Mouse (Mus musculus): ENCODE measurements around the gene Fgf12. TPM values are rescaled to one million over a fixed set of nuclear protein-coding genes. Genes with fewer than 3 reads are reported as not detected.

The Fgf12 gene
- polyA plus RNA-seq, 1 experiment from 2014 or later, result 12.0 TPM

GRCm38 (mm10) chr16:28517596-28518524, 235.0 kb downstream of the Fgf12 start:
- ATAC-seq (ENCODE audit: low FRiP score, low read depth), result peak; percentile 75
- Histone ChIP-seq H3K9me3 (no peaks in the 10 kb centered on the region), H3K27me3 (no peaks in the 10 kb centered on the region), H3K4me3 (peak overlapping the region; percentile 18), H3K36me3 (no peaks in the 10 kb centered on the region), H3K27ac (no peak overlapping the region), H3K9ac (no peak overlapping the region), H3K4me2 (replicated peaks) (peak overlapping the region; percentile 48), H3K4me1 (no peaks in the 10 kb centered on the region)
- 29% methylated on average over 21 of the region's 21 CpGs for WGBS

GRCm38 (mm10) chr16:28512446-28512845, 240.4 kb downstream of the Fgf12 start:
- WGBS, result 56% methylated on average over 6 of the region's 6 CpGs
- Histone ChIP-seq H3K4me2 (replicated peaks) (no peak overlapping the region), H3K4me1 (no peaks in the 10 kb centered on the region), H3K9me3 (no peaks in the 10 kb centered on the region), H3K9ac (no peak overlapping the region), H3K4me3 (no peak overlapping the region), H3K27me3 (no peaks in the 10 kb centered on the region), H3K36me3 (no peaks in the 10 kb centered on the region), H3K27ac (no peak overlapping the region)
- ATAC-seq (ENCODE audit: low FRiP score, low read depth), result no peak

- H3K27me3 ChIP-seq, result no peaks in the 10 kb centered on the region
- no peak for ATAC-seq (ENCODE audit: low FRiP score, low read depth)
- no peaks in the 10 kb centered on the region for H3K4me1 ChIP-seq
- H3K4me3 ChIP-seq, result no peak overlapping the region
- H3K9ac ChIP-seq, result no peak overlapping the region
- H3K4me2 ChIP-seq (replicated peaks), result no peak overlapping the region
- no peaks in the 10 kb centered on the region for H3K36me3 ChIP-seq
- H3K9me3 ChIP-seq, result no peaks in the 10 kb centered on the region
- H3K27ac ChIP-seq, result no peak overlapping the region
- 47% methylated on average over 5 of the region's 5 CpGs for WGBS
These were observed 241.5 kb downstream of the Fgf12 start for GRCm38 (mm10) chr16:28511413-28511812.

GRCm38 (mm10) chr16:28497971-28498607, 254.8 kb downstream of the Fgf12 start:
- WGBS, result 84% methylated on average over 12 of the region's 12 CpGs
- Histone ChIP-seq H3K4me3 (no peak overlapping the region), H3K36me3 (no peaks in the 10 kb centered on the region), H3K4me2 (replicated peaks) (no peak overlapping the region), H3K9ac (no peak overlapping the region), H3K9me3 (no peaks in the 10 kb centered on the region; the same call in 1 of the 2 replicates), H3K27me3 (no peaks in the 10 kb centered on the region; the same call in 1 of the 2 replicates), H3K4me1 (no peaks in the 10 kb centered on the region), H3K27ac (no peak overlapping the region)
- no peak for ATAC-seq (ENCODE audit: low FRiP score, low read depth)

GRCm38 (mm10) chr16:28491711-28492110, 261.2 kb downstream of the Fgf12 start:
- no peaks in the 10 kb centered on the region for H3K36me3 ChIP-seq
- H3K9me3 ChIP-seq, result no peaks in the 10 kb centered on the region; the same call in 1 of the 2 replicates
- 24% methylated on average over 6 of the region's 6 CpGs for WGBS
- no peak for ATAC-seq (ENCODE audit: low FRiP score, low read depth)
- H3K4me3 ChIP-seq, result no peak overlapping the region
- peaks cover 3% of the 10 kb centered on the region; the same call in 1 of the 2 replicates for H3K4me1 ChIP-seq
- H3K27me3 ChIP-seq, result peaks cover 11% of the 10 kb centered on the region; the same call in 1 of the 2 replicates
- no peak overlapping the region for H3K4me2 ChIP-seq (replicated peaks)
- H3K27ac ChIP-seq, result no peak overlapping the region
- H3K9ac ChIP-seq, result no peak overlapping the region

GRCm38 (mm10) chr16:28490515-28490914, 262.4 kb downstream of the Fgf12 start:
- peak; percentile 81 for ATAC-seq (ENCODE audit: low FRiP score, low read depth)

GRCm38 (mm10) chr16:28484920-28485319, 267.9 kb downstream of the Fgf12 start:
- peaks cover 3% of the 10 kb centered on the region; the same call in 1 of the 2 replicates for H3K4me1 ChIP-seq
- H3K27ac ChIP-seq, result no peak overlapping the region
- no peaks in the 10 kb centered on the region for H3K36me3 ChIP-seq
- no peak overlapping the region for H3K4me2 ChIP-seq (replicated peaks)
- 76% methylated on average over 3 of the region's 3 CpGs for WGBS
- ATAC-seq (ENCODE audit: low FRiP score, low read depth), result no peak
- H3K27me3 ChIP-seq, result no peaks in the 10 kb centered on the region
- H3K9me3 ChIP-seq, result 0 out of 2 replicates have a peak, but pooled peaks cover 5% of the 10 kb centered on the region
- no peak overlapping the region for H3K9ac ChIP-seq
- no peak overlapping the region for H3K4me3 ChIP-seq

More at GRCm38 (mm10) chr16:28490515-28490914, 262.4 kb downstream of the Fgf12 start:
- Histone ChIP-seq H3K27ac (no peak overlapping the region), H3K4me1 (peaks cover 3% of the 10 kb centered on the region; the same call in 1 of the 2 replicates), H3K9ac (no peak overlapping the region), H3K4me2 (replicated peaks) (no peak overlapping the region), H3K9me3 (no peaks in the 10 kb centered on the region; the same call in 1 of the 2 replicates), H3K36me3 (no peaks in the 10 kb centered on the region), H3K4me3 (no peak overlapping the region), H3K27me3 (peaks cover 11% of the 10 kb centered on the region; the same call in 1 of the 2 replicates)
- WGBS, result 10% methylated on average over 6 of the region's 6 CpGs

- Histone ChIP-seq H3K9me3 (0 out of 2 replicates have a peak, but pooled peaks cover 5% of the 10 kb centered on the region), H3K4me2 (replicated peaks) (no peak overlapping the region), H3K9ac (no peak overlapping the region), H3K36me3 (no peaks in the 10 kb centered on the region), H3K27ac (no peak overlapping the region), H3K4me1 (peaks cover 3% of the 10 kb centered on the region; the same call in 1 of the 2 replicates), H3K4me3 (no peak overlapping the region), H3K27me3 (no peaks in the 10 kb centered on the region)
- no peak for ATAC-seq (ENCODE audit: low FRiP score, low read depth)
- 95% methylated on average over 2 of the region's 2 CpGs for WGBS
These were observed 273.8 kb downstream of the Fgf12 start for GRCm38 (mm10) chr16:28479022-28479421.

- H3K4me2 ChIP-seq (replicated peaks), result no peak overlapping the region
- no peak overlapping the region for H3K9ac ChIP-seq
- 0 out of 2 replicates have a peak, but pooled peaks cover 5% of the 10 kb centered on the region for H3K9me3 ChIP-seq
- H3K4me1 ChIP-seq, result no peaks in the 10 kb centered on the region
- H3K27me3 ChIP-seq, result no peaks in the 10 kb centered on the region
- ATAC-seq (ENCODE audit: low FRiP score, low read depth), result no peak
- no peak overlapping the region for H3K27ac ChIP-seq
- H3K4me3 ChIP-seq, result no peak overlapping the region
- no peaks in the 10 kb centered on the region for H3K36me3 ChIP-seq
- WGBS, result 97% methylated on average over 4 of the region's 4 CpGs
These were observed 276.2 kb downstream of the Fgf12 start for GRCm38 (mm10) chr16:28476651-28477050.

GRCm38 (mm10) chr16:28475553-28475952, 277.3 kb downstream of the Fgf12 start:
- no peak overlapping the region for H3K4me3 ChIP-seq
- 76% methylated on average over 1 of the region's 1 CpGs for WGBS
- H3K9ac ChIP-seq, result no peak overlapping the region
- H3K36me3 ChIP-seq, result no peaks in the 10 kb centered on the region
- ATAC-seq (ENCODE audit: low FRiP score, low read depth), result no peak
- H3K9me3 ChIP-seq, result 0 out of 2 replicates have a peak, but pooled peaks cover under 1% of the 10 kb centered on the region
- no peak overlapping the region for H3K4me2 ChIP-seq (replicated peaks)
- H3K27ac ChIP-seq, result no peak overlapping the region
- no peaks in the 10 kb centered on the region for H3K4me1 ChIP-seq
- no peaks in the 10 kb centered on the region for H3K27me3 ChIP-seq

- Histone ChIP-seq H3K9me3 (no peaks in the 10 kb centered on the region), H3K9ac (no peak overlapping the region), H3K4me2 (replicated peaks) (no peak overlapping the region), H3K36me3 (no peaks in the 10 kb centered on the region), H3K4me1 (no peaks in the 10 kb centered on the region), H3K4me3 (no peak overlapping the region), H3K27me3 (no peaks in the 10 kb centered on the region), H3K27ac (no peak overlapping the region)
- ATAC-seq (ENCODE audit: low FRiP score, low read depth), result no peak
- WGBS, result 83% methylated on average over 3 of the region's 3 CpGs
These were observed 298.0 kb downstream of the Fgf12 start for GRCm38 (mm10) chr16:28454821-28455220.

GRCm38 (mm10) chr16:28447114-28447455, 305.8 kb downstream of the Fgf12 start:
- ATAC-seq (ENCODE audit: low FRiP score, low read depth), result peak; percentile 35; the same call in 1 of the 2 replicates
- 3% methylated on average over 4 of the region's 6 CpGs for WGBS
- Histone ChIP-seq H3K36me3 (no peaks in the 10 kb centered on the region), H3K4me2 (replicated peaks) (peak overlapping the region; percentile 97), H3K27ac (no peak overlapping the region), H3K4me3 (peak overlapping the region; percentile 76), H3K9me3 (no peaks in the 10 kb centered on the region), H3K4me1 (peaks cover 10% of the 10 kb centered on the region; the same call in 1 of the 2 replicates), H3K9ac (peak overlapping the region; percentile 78), H3K27me3 (peaks cover 54% of the 10 kb centered on the region)
